Mouse (Mus musculus): ENCODE measurements around the gene Slc6a18. TPM values are rescaled to one million over a fixed set of nuclear protein-coding genes. Genes with fewer than 3 reads are reported as not detected.

The Slc6a18 gene
- polyA plus RNA-seq, 1 experiment from 2014 or later = not detected

- Histone ChIP-seq H3K9ac (no peak overlapping the region), H3K27me3 (no peaks in the 10 kb centered on the region), H3K27ac (replicated peaks) (no peak overlapping the region), H3K4me2 (no peak overlapping the region), H3K9me3 (replicated peaks) (no peaks in the 10 kb centered on the region), H3K36me3 (replicated peaks) (no peaks in the 10 kb centered on the region), H3K4me1 (replicated peaks) (no peaks in the 10 kb centered on the region), H3K4me3 (replicated peaks) (no peak overlapping the region)
- WGBS (ENCODE audit: insufficient replicate concordance) = 51% methylated on average over 3 of the region's 3 CpGs
- no peak for ATAC-seq (ENCODE audit: insufficient read depth)
Observed at GRCm38 (mm10) chr13:73687601-73688000, 9.8 kb upstream of the Slc6a18 start.

DNA sequence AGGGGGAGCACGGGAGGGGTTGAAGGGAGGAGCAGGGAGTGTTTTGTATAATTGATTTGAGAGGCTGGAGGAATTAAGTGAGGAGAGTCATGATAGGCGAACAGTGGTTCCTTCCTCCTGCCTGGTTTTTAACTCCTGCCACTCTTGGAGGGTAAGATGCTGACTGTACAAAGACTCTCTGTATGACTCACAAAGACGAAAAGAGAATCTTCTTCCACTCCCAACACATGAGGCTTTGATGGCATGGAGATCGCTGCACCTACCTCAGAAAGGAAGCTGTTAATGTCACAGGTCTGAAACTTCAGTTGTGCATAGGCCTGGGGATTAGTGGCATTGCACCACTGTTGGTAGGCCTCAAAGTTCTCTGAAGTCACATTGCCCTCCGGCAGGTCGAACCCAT lies 7.7 kb upstream of the Slc6a18 start:
- H3K4me2 ChIP-seq = no peak overlapping the region
- H3K9me3 ChIP-seq (replicated peaks) = no peaks in the 10 kb centered on the region
- ATAC-seq (ENCODE audit: insufficient read depth) = no peak
- no peak overlapping the region for H3K9ac ChIP-seq
- no peak overlapping the region for H3K27ac ChIP-seq (replicated peaks)
- no peaks in the 10 kb centered on the region for H3K36me3 ChIP-seq (replicated peaks)
- H3K27me3 ChIP-seq = no peaks in the 10 kb centered on the region
- H3K4me1 ChIP-seq (replicated peaks) = no peaks in the 10 kb centered on the region
- WGBS (ENCODE audit: insufficient replicate concordance) = 59% methylated on average over 6 of the region's 6 CpGs
- no peak overlapping the region for H3K4me3 ChIP-seq (replicated peaks)

- peaks cover 5% of the 10 kb centered on the region; the same call in 1 of the 2 replicates for H3K4me1 ChIP-seq (replicated peaks)
- no peaks in the 10 kb centered on the region for H3K27me3 ChIP-seq
- H3K9ac ChIP-seq = no peak overlapping the region
- no peaks in the 10 kb centered on the region for H3K9me3 ChIP-seq (replicated peaks)
- WGBS (ENCODE audit: insufficient replicate concordance) = 55% methylated on average over 1 of the region's 1 CpGs
- H3K4me3 ChIP-seq (replicated peaks) = no peak overlapping the region
- H3K4me2 ChIP-seq = no peak overlapping the region
- H3K27ac ChIP-seq (replicated peaks) = no peak overlapping the region
- no peak for ATAC-seq (ENCODE audit: insufficient read depth)
- no peaks in the 10 kb centered on the region for H3K36me3 ChIP-seq (replicated peaks)
Observed at GRCm38 (mm10) chr13:73684412-73684811, 6.6 kb upstream of the Slc6a18 start.

DNA sequence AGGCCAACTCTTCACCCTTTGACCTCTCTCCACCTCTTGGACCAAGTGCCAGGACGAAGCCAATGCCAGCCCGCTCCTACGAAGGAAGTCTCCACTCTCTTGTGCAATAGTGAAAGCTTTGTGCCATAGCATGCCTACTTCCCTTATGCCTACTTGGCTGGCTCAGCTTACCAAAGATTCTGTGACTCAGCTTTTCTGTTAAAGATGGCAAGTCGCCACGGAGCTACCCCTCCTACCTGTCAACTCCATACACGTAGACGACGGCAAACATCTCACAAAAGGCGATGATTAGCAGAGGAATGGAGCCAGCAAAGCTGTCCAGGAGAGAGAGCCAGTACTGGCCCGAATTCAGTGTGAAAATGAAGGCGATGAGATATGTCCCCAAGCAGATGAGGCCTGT lies 5.9 kb upstream of the Slc6a18 start:
- no peaks in the 10 kb centered on the region for H3K36me3 ChIP-seq (replicated peaks)
- no peak for ATAC-seq (ENCODE audit: insufficient read depth)

DNA sequence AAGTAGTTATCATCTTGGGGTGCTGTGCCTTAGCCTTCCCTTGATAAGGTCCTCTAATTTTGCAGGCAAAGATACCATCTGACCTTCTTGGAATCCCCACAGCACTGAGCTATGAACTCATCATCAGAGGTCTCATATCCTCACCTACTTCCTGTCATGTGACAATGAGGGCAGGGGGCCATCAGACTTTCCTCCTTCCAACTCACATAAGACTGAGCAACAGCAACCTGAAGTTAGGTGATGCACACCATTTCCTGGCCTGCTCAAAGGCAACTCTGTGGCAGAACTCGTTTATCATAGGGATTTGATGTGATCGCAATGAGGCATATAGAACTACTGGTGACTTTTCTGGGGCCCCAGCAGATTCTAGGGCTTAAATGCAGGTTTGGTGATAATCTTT lies 4.4 kb upstream of the Slc6a18 start:
- WGBS (ENCODE audit: insufficient replicate concordance) = 60% methylated on average over 2 of the region's 2 CpGs
- H3K27ac ChIP-seq (replicated peaks) = no peak overlapping the region
- peaks cover 5% of the 10 kb centered on the region; the same call in 1 of the 2 replicates for H3K4me1 ChIP-seq (replicated peaks)
- no peak overlapping the region for H3K9ac ChIP-seq
- no peaks in the 10 kb centered on the region for H3K9me3 ChIP-seq (replicated peaks)
- no peaks in the 10 kb centered on the region for H3K36me3 ChIP-seq (replicated peaks)
- ATAC-seq (ENCODE audit: insufficient read depth) = no peak
- no peak overlapping the region for H3K4me3 ChIP-seq (replicated peaks)
- H3K4me2 ChIP-seq = no peak overlapping the region
- H3K27me3 ChIP-seq = no peaks in the 10 kb centered on the region

More for the DNA sequence above, 5.9 kb upstream of the Slc6a18 start:
- Histone ChIP-seq H3K4me2 (no peak overlapping the region), H3K27me3 (no peaks in the 10 kb centered on the region), H3K9me3 (replicated peaks) (no peaks in the 10 kb centered on the region), H3K4me3 (replicated peaks) (no peak overlapping the region), H3K27ac (replicated peaks) (no peak overlapping the region), H3K4me1 (replicated peaks) (peaks cover 5% of the 10 kb centered on the region; the same call in 1 of the 2 replicates), H3K9ac (no peak overlapping the region)
- 71% methylated on average over 11 of the region's 11 CpGs for WGBS (ENCODE audit: insufficient replicate concordance)

DNA sequence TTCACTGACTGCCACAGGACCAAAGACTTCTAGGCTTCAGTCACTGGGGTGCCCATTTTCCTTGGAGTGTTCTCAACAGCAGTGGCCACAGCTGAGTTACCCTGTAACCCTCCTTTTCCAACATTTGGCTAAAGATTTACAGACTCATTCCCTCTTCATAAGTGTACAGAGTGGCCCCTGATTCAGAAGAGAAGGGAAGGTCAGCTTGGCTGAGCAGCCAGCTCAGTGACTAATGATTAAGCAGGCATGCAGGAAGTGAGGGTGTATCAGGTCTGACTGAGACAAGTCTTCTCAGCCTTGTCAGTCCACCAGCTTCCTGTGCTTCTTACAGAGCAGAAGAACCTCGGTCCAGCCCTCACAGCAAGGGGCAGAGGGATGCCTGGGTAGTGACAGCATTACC lies 2.6 kb upstream of the Slc6a18 start:
- Histone ChIP-seq H3K4me2 (peak overlapping the region; percentile 27), H3K9ac (no peak overlapping the region), H3K9me3 (replicated peaks) (no peaks in the 10 kb centered on the region), H3K27me3 (no peaks in the 10 kb centered on the region), H3K4me3 (replicated peaks) (no peak overlapping the region), H3K4me1 (replicated peaks) (peaks cover 5% of the 10 kb centered on the region; the same call in 1 of the 2 replicates), H3K27ac (replicated peaks) (peak overlapping the region; percentile 68), H3K36me3 (replicated peaks) (no peaks in the 10 kb centered on the region)
- 0% methylated on average over 1 of the region's 1 CpGs for WGBS (ENCODE audit: insufficient replicate concordance)
- peak; percentile 74 for ATAC-seq (ENCODE audit: insufficient read depth)

GRCm38 (mm10) chr13:73679311-73679710 lies 1.5 kb upstream of the Slc6a18 start:
- WGBS (ENCODE audit: insufficient replicate concordance) = 27% methylated on average over 2 of the region's 2 CpGs
- H3K4me3 ChIP-seq (replicated peaks) = no peak overlapping the region
- H3K36me3 ChIP-seq (replicated peaks) = no peaks in the 10 kb centered on the region
- H3K4me2 ChIP-seq = no peak overlapping the region
- H3K9me3 ChIP-seq (replicated peaks) = no peaks in the 10 kb centered on the region
- H3K4me1 ChIP-seq (replicated peaks) = peaks cover 5% of the 10 kb centered on the region; the same call in 1 of the 2 replicates
- no peaks in the 10 kb centered on the region for H3K27me3 ChIP-seq
- no peak for ATAC-seq (ENCODE audit: insufficient read depth)
- no peak overlapping the region for H3K9ac ChIP-seq
- H3K27ac ChIP-seq (replicated peaks) = no peak overlapping the region

- H3K4me2 ChIP-seq = no peak overlapping the region
- no peak overlapping the region for H3K9ac ChIP-seq
- H3K27ac ChIP-seq (replicated peaks) = no peak overlapping the region
- H3K36me3 ChIP-seq (replicated peaks) = no peaks in the 10 kb centered on the region
- no peaks in the 10 kb centered on the region for H3K9me3 ChIP-seq (replicated peaks)
- H3K27me3 ChIP-seq = no peaks in the 10 kb centered on the region; the same call in 1 of the 2 replicates
- peaks cover 5% of the 10 kb centered on the region; the same call in 1 of the 2 replicates for H3K4me1 ChIP-seq (replicated peaks)
- no peak for ATAC-seq (ENCODE audit: insufficient read depth)
- no peak overlapping the region for H3K4me3 ChIP-seq (replicated peaks)
- WGBS (ENCODE audit: insufficient replicate concordance) = 63% methylated on average over 7 of the region's 7 CpGs
Observed at GRCm38 (mm10) chr13:73675161-73675560, 2.7 kb downstream of the Slc6a18 start.

DNA sequence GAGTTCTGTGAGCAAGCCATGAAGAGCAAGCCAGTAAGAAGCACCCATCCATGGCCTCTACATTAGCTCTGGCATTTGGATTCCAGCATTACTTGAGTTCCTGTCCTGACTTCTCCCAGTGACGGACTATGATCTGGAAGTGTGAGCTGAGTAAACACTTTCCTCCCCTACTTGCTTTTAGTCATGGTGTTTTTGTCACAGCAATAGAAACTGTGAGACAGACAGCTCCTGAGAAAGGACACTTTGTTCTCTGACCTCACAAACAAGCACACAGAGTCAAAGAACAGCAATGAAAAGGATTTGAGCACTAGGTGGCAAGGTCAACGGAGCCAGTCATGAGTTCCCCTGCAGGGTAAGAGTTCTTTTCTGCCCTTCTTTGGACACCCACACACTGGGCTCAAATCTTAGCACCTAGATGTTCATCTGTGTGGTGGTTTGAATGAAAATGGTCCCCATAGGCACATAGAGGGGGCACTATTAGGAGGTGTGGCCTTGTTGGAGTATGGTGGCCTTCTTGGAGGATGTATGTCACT lies 17.6 kb downstream of the Slc6a18 start:
- no peak for ATAC-seq (ENCODE audit: insufficient read depth)
- no peak overlapping the region for H3K27ac ChIP-seq (replicated peaks)
- no peak overlapping the region for H3K4me3 ChIP-seq (replicated peaks)
- H3K4me1 ChIP-seq (replicated peaks) = no peaks in the 10 kb centered on the region
- no peaks in the 10 kb centered on the region for H3K27me3 ChIP-seq
- H3K4me2 ChIP-seq = no peak overlapping the region
- 60% methylated on average over 2 of the region's 2 CpGs for WGBS (ENCODE audit: insufficient replicate concordance)
- no peaks in the 10 kb centered on the region for H3K36me3 ChIP-seq (replicated peaks)
- H3K9me3 ChIP-seq (replicated peaks) = no peaks in the 10 kb centered on the region
- no peak overlapping the region for H3K9ac ChIP-seq

- Histone ChIP-seq H3K9ac (no peak overlapping the region), H3K4me2 (no peak overlapping the region), H3K36me3 (replicated peaks) (no peaks in the 10 kb centered on the region), H3K4me3 (replicated peaks) (no peak overlapping the region), H3K27ac (replicated peaks) (no peak overlapping the region), H3K27me3 (no peaks in the 10 kb centered on the region), H3K9me3 (replicated peaks) (no peaks in the 10 kb centered on the region), H3K4me1 (replicated peaks) (no peaks in the 10 kb centered on the region)
- WGBS (ENCODE audit: insufficient replicate concordance) = 38% methylated on average over 2 of the region's 2 CpGs
- ATAC-seq (ENCODE audit: insufficient read depth) = no peak
Observed at GRCm38 (mm10) chr13:73658953-73659352, 18.9 kb downstream of the Slc6a18 start.

DNA sequence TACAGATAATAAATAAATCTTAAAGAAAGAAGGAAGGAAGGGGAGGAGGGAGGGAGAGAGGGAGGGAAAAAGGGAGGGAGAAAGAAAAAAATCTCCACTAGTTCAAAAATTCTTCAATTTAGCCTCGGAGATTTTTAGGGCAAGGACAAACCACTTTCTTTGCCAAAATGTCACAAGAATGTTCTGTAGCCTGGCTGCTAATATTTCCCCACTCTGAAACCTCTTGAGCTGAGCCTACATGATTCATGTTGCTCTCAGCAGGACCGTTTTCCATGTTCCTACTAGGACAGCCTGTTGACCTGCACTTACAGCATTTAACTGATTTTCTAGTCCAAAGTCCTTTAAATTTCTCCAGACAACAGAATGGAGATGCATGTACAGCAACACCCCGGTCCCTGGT lies 22.8 kb downstream of the Slc6a18 start:
- Histone ChIP-seq H3K9ac (no peak overlapping the region), H3K4me3 (replicated peaks) (no peak overlapping the region), H3K9me3 (replicated peaks) (no peaks in the 10 kb centered on the region), H3K4me1 (replicated peaks) (no peaks in the 10 kb centered on the region), H3K36me3 (replicated peaks) (no peaks in the 10 kb centered on the region), H3K4me2 (no peak overlapping the region), H3K27me3 (no peaks in the 10 kb centered on the region), H3K27ac (replicated peaks) (no peak overlapping the region)
- WGBS (ENCODE audit: insufficient replicate concordance) = 54% methylated on average over 3 of the region's 3 CpGs
- ATAC-seq (ENCODE audit: insufficient read depth) = no peak

- Histone ChIP-seq H3K27me3 (no peaks in the 10 kb centered on the region), H3K9me3 (replicated peaks) (no peaks in the 10 kb centered on the region), H3K9ac (no peak overlapping the region), H3K4me1 (replicated peaks) (no peaks in the 10 kb centered on the region), H3K27ac (replicated peaks) (no peak overlapping the region), H3K4me3 (replicated peaks) (no peak overlapping the region), H3K4me2 (no peak overlapping the region), H3K36me3 (replicated peaks) (no peaks in the 10 kb centered on the region)
- 66% methylated on average over 3 of the region's 3 CpGs for WGBS (ENCODE audit: insufficient replicate concordance)
- no peak for ATAC-seq (ENCODE audit: insufficient read depth)
Observed at GRCm38 (mm10) chr13:73653266-73653665, 24.6 kb downstream of the Slc6a18 start.

Measured in liver, embryonic 15.5 days (tissue).